Mouse (Mus musculus) limb, embryonic 11.5 days (tissue): ENCODE results near the gene Trak2. TPM values are rescaled to one million over a fixed set of nuclear protein-coding genes. Genes with fewer than 3 reads are reported as not detected.

Source experiments
- ATAC-seq: fragments of 200-750 bp; cut with Nextera tagmentation; 2 replicates; pipeline ENCODE4 v1.8.0; 2017; ENCODE audit warnings: low read depth; ENCODE audit not compliant: insufficient number of reproducible peaks, low FRiP score, low TSS enrichment
- DNase-seq: peaks from one replicate; pipeline ENCODE4 v3.0.0-alpha.2; 2015; ENCODE audit warnings: low spot score
- H3K27ac ChIP-seq: fragments of 300-500 bp; sonication (generic); replicated peaks from 2 replicates; pipeline ENCODE4 v1.5.1; 2014; ENCODE audit warnings: low read depth, mild to moderate bottlenecking, low read length
- H3K27me3 ChIP-seq: fragments of 300-500 bp; sonication (generic); 2 replicates; pipeline ENCODE4 v1.6.1; 2014; ENCODE audit warnings: mild to moderate bottlenecking, low read length, mixed read lengths; ENCODE audit not compliant: control insufficient read depth, insufficient read depth
- H3K36me3 ChIP-seq: fragments of 300-500 bp; sonication (generic); 2 replicates; pipeline ENCODE4 v1.6.1; 2014; ENCODE audit warnings: mild to moderate bottlenecking, low read length, moderate library complexity, mixed read lengths; ENCODE audit not compliant: control insufficient read depth, insufficient read depth
- H3K4me1 ChIP-seq: fragments of 300-500 bp; sonication (generic); 2 replicates; pipeline ENCODE4 v1.6.1; 2014; ENCODE audit warnings: low read length, mixed read lengths; ENCODE audit not compliant: control insufficient read depth, insufficient read depth
- H3K4me2 ChIP-seq: fragments of 300-500 bp; sonication (generic); 2 replicates; pipeline ENCODE4 v1.6.1; 2014; ENCODE audit warnings: low read depth, mild to moderate bottlenecking, moderate library complexity; ENCODE audit not compliant: severe bottlenecking
- H3K4me3 ChIP-seq: fragments of 300-500 bp; sonication (generic); 2 replicates; pipeline ENCODE4 v1.5.1; 2014; ENCODE audit warnings: low read depth, low read length
- H3K9ac ChIP-seq: fragments of 300-500 bp; sonication (generic); 2 replicates; pipeline ENCODE4 v1.6.1; 2014; ENCODE audit warnings: mild to moderate bottlenecking, low read length
- H3K9me3 ChIP-seq: fragments of 300-500 bp; sonication (generic); 2 replicates; pipeline ENCODE4 v1.6.1; 2016; ENCODE audit warnings: low read length; ENCODE audit not compliant: control insufficient read depth
- WGBS: fragments of 180-500 bp; shearing (Covaris S2); extraction: QIAGEN DNeasy Blood & Tissue Kit; methylation state at CpG from one replicate; pipeline ENCODE4 v1.1.7; 2014; 5-methylcytosine and 5-hydroxymethylcytosine counted together
- polyA plus RNA-seq: library from polyadenylated mRNA; unstranded; fragments of >200 nt; fragmentation: Nextera tagmentation; extraction: Ambion mirVana; gene quantifications from 2 replicates; pipeline ENCODE4 v1.2.1, GENCODE M21; 2014

Gene Trak2
- polyA plus RNA-seq, 1 experiment from 2014 or later, result 8.3 TPM

DNA sequence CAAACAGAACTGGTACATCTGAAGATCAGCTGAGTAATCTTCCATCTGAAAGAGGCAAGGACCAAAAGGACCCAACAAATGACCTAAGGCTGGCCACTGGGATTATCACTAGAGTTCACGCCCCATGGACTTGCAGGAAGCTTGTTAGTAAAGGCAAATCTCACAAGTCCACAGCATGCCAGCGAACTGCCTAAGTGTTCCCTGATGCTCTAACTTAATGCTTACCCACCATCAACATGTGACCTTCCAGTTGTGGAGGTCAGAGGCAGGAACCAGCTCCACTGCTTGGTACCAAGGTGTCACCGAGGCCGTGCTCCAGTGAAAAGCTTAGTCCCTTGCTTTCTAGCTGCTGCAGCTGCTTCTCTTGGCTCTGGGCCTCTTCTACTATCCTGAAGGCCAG lies 21.4 kb downstream of the Trak2 start:
- Histone ChIP-seq H3K4me3 (no peak overlapping the region), H3K4me1 (peaks cover 8% of the 10 kb centered on the region; the same call in 1 of the 2 replicates), H3K27ac (no peak overlapping the region), H3K27me3 (no peaks in the 10 kb centered on the region), H3K9me3 (no peaks in the 10 kb centered on the region), H3K9ac (no peak overlapping the region), H3K4me2 (no peak overlapping the region), H3K36me3 (no peaks in the 10 kb centered on the region)
- no peak for ATAC-seq
- WGBS, result 58% methylated on average over 4 of the region's 4 CpGs
- peak; percentile 23 for DNase-seq

DNA sequence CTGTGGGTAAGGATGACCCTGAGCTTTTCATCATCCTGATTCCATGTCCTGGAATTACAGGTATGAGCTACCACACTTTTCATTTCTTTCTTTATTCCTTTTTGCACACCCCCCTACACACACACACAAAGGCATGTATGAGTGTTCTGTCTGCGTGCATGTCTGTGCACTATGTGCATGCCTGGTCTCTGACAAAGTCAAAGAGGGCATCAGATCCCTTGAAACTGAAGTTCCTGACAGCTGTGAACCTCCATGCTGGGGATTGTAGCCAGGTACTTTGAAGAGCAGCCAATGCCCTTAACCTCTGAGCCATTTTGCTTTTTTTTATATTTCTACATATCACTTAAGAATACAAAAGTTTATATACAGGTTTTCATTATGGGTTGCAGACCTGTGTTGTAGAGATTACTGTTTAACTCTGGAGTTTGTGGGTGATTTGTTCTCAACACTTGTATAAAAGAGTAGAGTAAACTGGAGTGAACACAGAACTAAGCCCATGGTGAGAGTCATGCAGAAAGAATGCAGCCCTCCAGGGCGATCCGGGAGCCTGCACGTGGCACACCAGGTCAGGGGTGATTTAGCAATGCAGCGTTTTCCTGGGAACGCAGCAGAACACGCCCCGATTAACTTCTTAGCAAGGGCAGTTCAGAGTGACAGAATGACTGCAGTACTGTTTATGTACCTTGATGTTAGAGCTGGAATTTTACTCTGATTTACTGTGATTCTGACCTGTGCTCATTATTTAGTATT lies 22.2 kb downstream of the Trak2 start:
- no peak for ATAC-seq
- H3K27ac ChIP-seq, result no peak overlapping the region
- WGBS, result 26% methylated on average over 8 of the region's 8 CpGs

DNA sequence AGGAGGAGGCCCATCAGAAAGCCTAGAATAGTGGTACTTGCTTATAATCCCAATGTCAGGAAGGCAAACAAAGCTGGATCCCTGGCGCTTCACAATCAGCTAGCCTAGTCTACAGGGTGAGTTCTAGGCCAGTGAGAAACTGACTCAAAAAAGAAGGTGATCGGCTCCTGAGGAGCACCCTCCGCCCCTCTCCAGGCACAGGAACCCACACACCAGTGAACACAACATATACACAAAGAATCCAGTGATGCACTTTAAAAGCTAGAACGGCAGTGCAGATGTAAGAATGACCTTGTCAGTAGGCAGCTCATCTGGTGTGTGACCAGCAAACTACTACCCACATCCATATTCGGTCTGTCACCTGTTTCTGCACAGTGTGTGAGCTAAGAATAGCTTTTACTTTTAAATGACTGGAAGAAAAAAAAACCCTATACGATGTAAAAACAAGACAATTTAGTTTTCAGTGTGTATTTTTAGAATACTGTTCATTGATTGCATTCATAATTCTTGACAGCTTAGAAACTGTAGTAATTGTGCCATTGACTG lies 23.6 kb downstream of the Trak2 start:
- no peak overlapping the region for H3K4me3 ChIP-seq
- H3K36me3 ChIP-seq, result peaks cover 2% of the 10 kb centered on the region; the same call in 1 of the 2 replicates
- H3K4me2 ChIP-seq, result no peak overlapping the region
- no peak for ATAC-seq
- DNase-seq, result peak; percentile 18
- no peak overlapping the region for H3K9ac ChIP-seq
- H3K4me1 ChIP-seq, result peaks cover 8% of the 10 kb centered on the region; the same call in 1 of the 2 replicates
- no peaks in the 10 kb centered on the region for H3K9me3 ChIP-seq
- no peaks in the 10 kb centered on the region for H3K27me3 ChIP-seq
- WGBS, result 94% methylated on average over 6 of the region's 6 CpGs
- no peak overlapping the region for H3K27ac ChIP-seq

More for the DNA sequence above, 22.2 kb downstream of the Trak2 start:
- H3K4me1 ChIP-seq, result peaks cover 8% of the 10 kb centered on the region; the same call in 1 of the 2 replicates
- peak; percentile 63 for DNase-seq
- no peak overlapping the region for H3K4me3 ChIP-seq
- H3K27me3 ChIP-seq, result no peaks in the 10 kb centered on the region
- no peaks in the 10 kb centered on the region for H3K9me3 ChIP-seq
- no peak overlapping the region for H3K9ac ChIP-seq
- H3K4me2 ChIP-seq, result no peak overlapping the region
- H3K36me3 ChIP-seq, result no peaks in the 10 kb centered on the region

DNA sequence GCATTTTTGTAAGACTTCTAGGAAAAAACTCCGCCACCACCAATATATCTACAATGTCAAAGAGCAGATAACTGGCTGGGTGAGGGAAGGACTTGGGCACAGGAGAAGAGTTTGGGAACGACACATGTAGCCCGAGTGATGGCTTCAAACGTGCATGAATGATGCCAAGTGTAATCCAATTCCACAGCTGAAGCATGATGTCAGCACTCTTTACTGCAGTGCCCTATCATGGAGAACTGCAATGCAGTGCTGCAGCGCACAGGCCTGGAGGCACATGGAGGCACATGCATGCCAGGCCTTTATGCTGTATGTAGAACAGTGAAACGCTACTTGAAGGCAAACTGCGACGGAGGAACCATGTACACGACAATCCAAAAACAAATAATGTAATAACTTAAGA lies 26.5 kb downstream of the Trak2 start:
- H3K27me3 ChIP-seq, result no peaks in the 10 kb centered on the region
- H3K9me3 ChIP-seq, result no peaks in the 10 kb centered on the region
- no peak overlapping the region for H3K4me3 ChIP-seq
- WGBS, result 93% methylated on average over 9 of the region's 9 CpGs
- DNase-seq (peak; percentile 14), ATAC-seq (no peak)
- H3K27ac ChIP-seq, result no peak overlapping the region
- no peak overlapping the region for H3K9ac ChIP-seq
- H3K4me1 ChIP-seq, result peaks cover 5% of the 10 kb centered on the region; the same call in 1 of the 2 replicates
- H3K36me3 ChIP-seq, result peaks cover 2% of the 10 kb centered on the region; the same call in 1 of the 2 replicates
- H3K4me2 ChIP-seq, result no peak overlapping the region

DNA sequence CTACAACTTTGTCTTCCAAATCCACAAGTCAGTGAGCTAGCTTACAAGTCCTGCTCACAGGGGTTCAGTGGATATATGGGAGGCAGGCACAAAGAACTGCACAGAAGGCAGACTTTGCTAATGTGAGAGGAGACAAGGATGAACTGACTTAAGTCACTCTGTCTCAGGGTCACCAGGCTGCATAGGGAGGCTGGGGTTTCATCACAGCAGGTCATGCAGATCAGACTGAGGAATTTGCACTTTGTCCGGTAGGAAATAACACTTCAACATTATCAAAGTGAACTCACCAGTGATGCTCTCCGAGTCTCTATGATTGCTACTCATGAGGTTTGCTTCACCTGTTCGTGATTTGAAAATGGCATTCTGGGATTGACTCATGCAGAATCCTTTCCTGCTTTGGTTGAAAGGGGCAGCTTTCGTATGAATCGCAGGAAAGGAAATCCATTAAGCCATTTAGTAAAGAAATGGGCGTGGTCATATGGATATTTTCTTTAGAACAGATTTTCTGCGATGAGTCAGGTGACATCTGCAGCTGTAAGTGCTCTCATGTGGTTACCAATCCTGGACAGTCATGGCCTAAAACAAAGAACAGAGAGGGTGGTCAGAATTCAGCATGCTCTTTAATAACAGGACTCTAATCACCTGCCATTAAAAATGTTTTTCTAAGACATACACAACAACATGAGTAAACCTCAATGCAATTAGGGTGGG lies 27.1 kb downstream of the Trak2 start:
- no peaks in the 10 kb centered on the region for H3K9me3 ChIP-seq
- no peak overlapping the region for H3K4me3 ChIP-seq
- peaks cover 2% of the 10 kb centered on the region; the same call in 1 of the 2 replicates for H3K36me3 ChIP-seq
- H3K4me1 ChIP-seq, result 0 out of 2 replicates have a peak, but pooled peaks cover 3% of the 10 kb centered on the region
- ATAC-seq (no peak), DNase-seq (no peak)
- H3K27me3 ChIP-seq, result no peaks in the 10 kb centered on the region
- H3K27ac ChIP-seq, result no peak overlapping the region
- 93% methylated on average over 7 of the region's 7 CpGs for WGBS
- no peak overlapping the region for H3K9ac ChIP-seq
- H3K4me2 ChIP-seq, result no peak overlapping the region

DNA sequence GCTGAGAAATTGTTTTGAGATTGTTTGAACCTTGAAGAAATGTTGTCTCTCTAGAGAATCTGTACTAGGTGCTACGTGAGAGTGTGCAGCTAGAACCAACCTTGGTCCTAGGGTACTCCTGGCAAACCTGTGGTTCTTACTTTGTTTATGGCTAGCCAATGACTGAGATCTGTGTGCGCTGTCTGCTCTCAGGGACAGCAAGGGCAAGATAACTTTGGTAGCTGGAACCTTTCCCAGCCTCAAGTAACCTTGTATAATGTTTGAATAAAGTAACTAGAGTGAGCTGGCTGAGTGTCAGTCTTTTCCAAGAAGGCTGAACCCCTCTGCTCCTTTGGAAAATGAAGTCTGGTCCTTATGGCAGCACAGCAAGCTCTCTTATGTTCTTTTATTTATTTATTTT lies 27.7 kb downstream of the Trak2 start:
- Histone ChIP-seq H3K36me3 (peaks cover 2% of the 10 kb centered on the region; the same call in 1 of the 2 replicates), H3K4me3 (no peak overlapping the region), H3K27ac (no peak overlapping the region), H3K4me2 (no peak overlapping the region), H3K4me1 (no peaks in the 10 kb centered on the region), H3K9ac (no peak overlapping the region), H3K9me3 (no peaks in the 10 kb centered on the region), H3K27me3 (no peaks in the 10 kb centered on the region)
- DNase-seq (no peak), ATAC-seq (no peak)
- WGBS, result 93% methylated on average over 2 of the region's 2 CpGs

DNA sequence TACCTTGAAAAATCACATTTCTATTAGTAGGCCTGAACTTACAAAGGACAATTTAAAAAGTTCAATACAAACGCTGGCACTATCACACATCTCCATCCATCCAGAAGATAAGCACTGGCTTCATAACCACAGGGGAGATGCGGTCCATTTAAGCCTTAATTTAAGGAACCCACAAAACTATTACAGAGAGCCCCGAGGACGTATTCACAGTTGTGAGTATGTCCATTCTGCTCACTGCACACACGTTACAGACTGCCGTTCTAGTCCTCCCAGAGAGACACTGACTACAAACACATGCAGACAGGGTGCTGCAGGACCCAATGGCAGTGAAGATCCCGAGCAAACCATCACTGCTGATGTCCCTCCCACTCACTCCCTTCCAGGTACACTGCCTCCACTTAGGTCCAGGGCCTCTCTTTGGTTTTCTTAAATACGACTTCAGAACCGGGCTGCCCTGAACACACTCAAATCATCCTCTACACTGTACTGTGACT lies 35.6 kb downstream of the Trak2 start:
- Histone ChIP-seq H3K27ac (no peak overlapping the region), H3K9ac (no peak overlapping the region), H3K4me3 (no peak overlapping the region), H3K9me3 (no peaks in the 10 kb centered on the region), H3K36me3 (no peaks in the 10 kb centered on the region), H3K27me3 (no peaks in the 10 kb centered on the region), H3K4me1 (no peaks in the 10 kb centered on the region), H3K4me2 (no peak overlapping the region)
- ATAC-seq (no peak), DNase-seq (no peak)
- 95% methylated on average over 9 of the region's 9 CpGs for WGBS

DNA sequence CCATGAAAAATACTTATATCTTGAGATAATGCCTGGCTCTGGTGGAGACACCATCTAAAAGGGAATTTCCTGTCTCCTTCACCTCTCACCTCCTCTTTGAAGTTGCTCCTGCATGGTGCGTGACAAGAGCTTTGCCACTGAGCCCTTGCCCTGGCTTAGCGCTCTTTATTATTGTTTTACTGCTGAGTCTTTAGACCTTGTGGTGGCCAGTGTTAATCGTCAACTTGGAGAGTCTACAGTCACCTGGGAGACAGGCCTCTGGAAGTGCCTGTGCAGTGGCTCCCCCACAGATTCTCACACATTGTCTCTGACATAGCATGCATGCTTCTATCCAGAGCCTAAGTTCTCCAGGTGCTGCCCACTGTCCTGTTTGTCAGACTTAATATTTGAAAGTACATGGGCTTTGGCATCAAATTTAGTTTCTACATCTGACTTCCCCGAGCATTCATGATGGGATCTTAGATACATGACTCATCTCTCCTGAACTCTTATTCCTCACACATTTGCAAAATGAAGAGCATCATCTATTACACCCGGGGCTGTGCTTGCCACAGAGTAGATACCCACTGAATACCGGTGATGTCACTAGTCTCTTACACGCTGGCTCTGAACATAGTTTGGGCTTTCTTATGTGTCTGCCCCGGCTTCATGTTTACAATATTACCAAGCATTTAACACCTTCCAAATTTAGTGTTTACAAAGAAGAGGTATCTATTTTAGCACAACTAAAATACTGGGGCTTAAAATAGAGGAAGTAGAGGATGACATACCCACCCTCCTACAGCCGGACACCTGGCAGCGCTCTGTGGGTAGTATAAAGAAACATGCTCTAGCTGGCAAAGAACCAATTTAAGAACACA lies 36.3 kb downstream of the Trak2 start:
- WGBS, result 88% methylated on average over 10 of the region's 10 CpGs
- no peak overlapping the region for H3K4me3 ChIP-seq
- no peaks in the 10 kb centered on the region for H3K4me1 ChIP-seq
- DNase-seq (no peak), ATAC-seq (no peak)
- H3K4me2 ChIP-seq, result no peak overlapping the region
- no peak overlapping the region for H3K27ac ChIP-seq
- H3K36me3 ChIP-seq, result no peaks in the 10 kb centered on the region
- H3K9ac ChIP-seq, result no peak overlapping the region
- H3K27me3 ChIP-seq, result no peaks in the 10 kb centered on the region
- no peaks in the 10 kb centered on the region for H3K9me3 ChIP-seq
